Mouse (Mus musculus) central nervous system, embryonic 11.5 days (tissue): ENCODE measurements around the gene Pagr1b. TPM values are rescaled to one million over a fixed set of nuclear protein-coding genes. Genes with fewer than 3 reads are reported as not detected.

Experiments
- polyA plus RNA-seq: library from polyadenylated mRNA; depleted of rRNA; stranded (reverse); fragments of >200 nt; gene quantifications from 2 replicates; pipeline ENCODE4 v1.2.3, GENCODE M21; 2012; rRNA removed

The Pagr1b gene
- 0.20 and 0.56 TPM in 2 replicates for polyA plus RNA-seq

DNA sequence TGATC is at the start of gene Pagr1b:
Pagr1b (minus strand) TSS at position 4 of the 5 bp plus-strand sequence.

DNA sequence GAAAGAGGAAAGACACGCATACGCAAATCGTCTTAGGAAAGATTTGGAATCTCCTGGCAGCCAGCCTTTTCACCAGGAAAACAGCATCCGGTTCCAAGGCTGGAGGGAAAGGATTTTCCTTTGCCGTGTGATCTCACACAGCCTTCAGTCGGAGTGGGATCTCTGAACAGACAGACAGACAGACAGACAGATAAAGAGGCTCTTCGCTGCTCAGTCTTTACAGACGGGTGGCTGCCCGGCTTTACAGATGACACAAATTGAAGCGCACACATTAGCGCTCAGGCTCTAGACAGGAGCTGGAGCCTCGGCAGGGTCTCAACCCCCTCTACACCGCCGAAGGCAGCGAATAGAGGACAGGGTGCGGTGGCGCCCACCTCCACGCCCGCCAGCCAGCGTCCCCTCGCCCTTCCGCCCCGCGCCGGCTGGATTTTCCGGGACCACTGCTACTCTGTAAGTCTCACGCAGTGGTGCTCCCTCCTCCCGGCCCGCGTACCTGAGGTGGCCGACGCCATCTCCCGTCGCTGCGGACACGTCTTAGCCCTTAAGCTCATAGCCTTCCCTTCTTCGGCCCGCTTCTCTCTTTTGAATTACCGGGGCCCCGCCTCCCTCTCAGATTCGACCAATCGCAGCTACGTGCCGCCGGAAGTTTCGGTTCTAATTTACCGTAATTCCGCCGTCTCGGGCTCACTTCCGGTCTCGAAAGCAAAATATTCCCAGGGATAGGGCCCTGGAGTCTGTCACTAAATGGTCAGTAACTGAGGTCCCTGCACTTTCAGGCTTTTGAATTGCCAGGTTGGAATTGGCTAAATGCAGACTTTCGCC is 25.8 kb upstream of the Pagr1b start, which contains the start of gene Kif22:
Kif22 (minus strand) TSS at position 621 of the 822 bp plus-strand sequence.

DNA sequence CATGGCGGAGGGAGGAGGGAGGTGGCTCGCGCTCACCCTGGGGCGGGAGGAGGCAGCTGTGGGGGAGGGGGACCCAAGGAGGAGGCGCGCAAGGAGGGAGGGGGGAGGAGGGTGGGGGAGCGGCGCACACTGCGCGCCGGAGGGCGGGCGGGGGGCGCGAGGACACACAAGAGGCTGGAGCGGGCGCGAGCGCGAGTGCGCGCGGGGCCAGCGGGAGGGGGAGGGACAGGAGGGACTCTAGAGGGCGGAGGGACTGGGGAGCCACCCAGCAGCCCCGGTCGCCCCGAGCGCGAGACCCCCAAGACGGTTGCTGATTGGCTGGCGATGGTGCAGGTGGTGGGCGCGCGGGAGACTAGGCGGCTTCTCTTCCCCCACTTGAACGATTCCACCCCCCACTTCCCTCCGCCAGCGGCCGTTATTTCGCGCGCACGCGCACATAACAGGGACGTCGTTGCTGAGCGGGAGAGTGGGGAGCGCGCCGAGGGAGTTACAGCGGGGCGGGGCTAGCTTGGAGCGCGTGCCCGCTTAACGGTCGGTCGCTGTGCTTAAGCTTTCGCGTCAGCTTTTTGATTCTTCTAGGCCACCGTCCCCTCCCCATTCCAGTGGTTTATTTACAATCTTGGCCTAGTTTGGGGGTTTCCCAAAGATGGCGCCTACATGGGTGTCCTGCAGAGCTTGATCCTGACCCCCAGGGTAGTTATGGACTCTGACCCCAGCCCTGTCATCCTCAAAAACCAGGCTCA is 10.9 kb upstream of the Pagr1b start, which contains the start of gene Maz:
Maz (minus strand) TSS at position 54 of the 743 bp plus-strand sequence.

GRCm38 (mm10) chr7:127020901-127021562 is 4.7 kb upstream of the Pagr1b start, which contains the start of the genes Gm42742 and Prrt2:
TSS of gene Gm42742 (minus strand) at chr7:127021097.
TSS of gene Prrt2 (minus strand) at chr7:127021211.

DNA sequence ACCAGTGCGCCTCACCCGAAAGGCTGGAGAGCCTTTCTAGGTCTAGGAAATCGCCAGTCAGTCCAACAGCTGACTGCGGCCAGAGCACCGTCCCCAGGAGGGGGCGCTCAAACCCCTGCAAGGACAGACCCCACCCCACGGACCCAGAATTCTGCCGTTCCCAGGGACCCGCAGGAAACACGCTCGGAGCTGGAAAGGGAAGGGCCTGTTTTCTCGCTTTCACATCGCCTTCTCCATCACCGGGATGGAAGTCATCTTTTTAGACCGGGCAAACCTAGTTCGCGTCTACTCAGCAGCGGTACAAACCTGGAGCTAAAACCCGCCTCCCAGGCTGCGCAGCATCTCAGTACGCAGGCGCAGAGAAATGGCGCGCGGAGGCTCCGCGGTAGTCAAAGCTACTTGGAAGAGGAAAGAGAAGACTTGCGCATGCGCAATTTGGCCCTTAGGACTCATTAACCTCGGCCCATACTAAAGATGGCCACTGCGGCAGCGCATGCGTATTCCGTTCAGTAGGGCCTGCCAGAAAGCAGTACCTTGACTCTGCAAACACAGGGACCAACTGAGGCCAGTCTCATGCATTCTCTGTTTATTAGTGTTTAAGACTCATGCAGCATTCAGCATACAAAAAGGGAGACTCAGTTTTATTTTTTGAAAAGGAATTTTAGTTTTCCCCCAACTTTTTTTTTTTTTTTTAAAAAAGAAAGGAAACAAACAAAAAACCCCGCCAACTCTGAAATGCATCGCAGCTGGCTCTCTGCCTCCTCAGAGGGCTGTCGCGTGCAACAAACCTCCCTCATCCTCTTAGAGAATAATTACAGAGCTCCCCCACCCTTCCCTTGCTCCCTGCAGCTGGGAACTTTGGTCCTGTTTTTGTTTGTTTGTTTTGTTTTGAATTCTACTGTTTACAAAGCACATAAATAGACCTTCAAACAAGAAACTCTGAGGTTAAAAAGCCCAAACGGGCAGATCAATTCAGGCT is 976 bp upstream of the Pagr1b start, which contains the start of gene Pagr1a:
Pagr1a (minus strand) TSS at position 382 of the 979 bp plus-strand sequence.

DNA sequence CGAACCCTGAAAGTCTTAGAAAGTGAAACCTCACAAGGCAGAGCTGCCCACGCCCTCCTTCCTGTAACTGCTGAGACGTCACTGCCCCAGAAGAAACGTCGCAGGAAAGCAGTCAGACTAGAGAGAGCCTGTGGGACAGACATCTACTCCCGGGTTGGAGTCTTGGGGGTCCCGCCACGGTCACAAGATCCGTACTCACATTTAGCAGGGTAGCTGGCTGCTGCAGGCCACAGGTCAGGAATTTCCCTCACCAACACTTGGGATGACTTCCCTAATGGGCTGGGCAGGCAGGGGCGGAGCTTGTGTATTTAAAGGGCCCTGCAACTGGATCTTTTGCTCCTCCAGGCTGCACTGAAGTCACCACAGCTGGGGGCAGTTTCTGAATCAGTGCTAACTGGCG is 2.0 kb downstream of the Pagr1b start, which contains the start of gene Mvp:
Mvp (minus strand) TSS at position 302 of the 400 bp plus-strand sequence.

GRCm38 (mm10) chr7:126975950-126976866 is 40.1 kb downstream of the Pagr1b start, which contains the start of gene Cdiptos:
TSS of gene Cdiptos (minus strand) at chr7:126976098.

DNA sequence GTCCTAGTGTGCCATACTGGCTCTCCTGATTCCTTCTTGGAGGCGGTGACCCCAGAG is 40.6 kb downstream of the Pagr1b start, which contains the start of gene Cdipt:
Cdipt (plus strand) TSS at position 22 of the 57 bp plus-strand sequence.

Other genes with a start within 250 kb of the Pagr1b start
- gene Ypel3, start 239.5 kb downstream of the Pagr1b start, polyA plus RNA-seq = 80.9 and 93.6 TPM in 2 replicates
- gene Tbx6, start 235.0 kb downstream of the Pagr1b start, polyA plus RNA-seq = 1.1 and 1.5 TPM in 2 replicates
- gene Ppp4c, start 224.0 kb downstream of the Pagr1b start, polyA plus RNA-seq = 268 and 290 TPM in 2 replicates
- 23.7 and 32.0 TPM in 2 replicates for gene Fam57b, start 218.8 kb downstream of the Pagr1b start, polyA plus RNA-seq
- gene 4930451I11Rik, start 184.8 kb downstream of the Pagr1b start, polyA plus RNA-seq = not detected in 2 replicates
- gene Doc2a, start 169.1 kb downstream of the Pagr1b start, polyA plus RNA-seq = 4.1 and 5.6 TPM in 2 replicates
- gene Hirip3, start 154.5 kb downstream of the Pagr1b start, polyA plus RNA-seq = 186 and 304 TPM in 2 replicates
- gene Ino80e, start 154.1 kb downstream of the Pagr1b start, polyA plus RNA-seq = 63.3 and 64.6 TPM in 2 replicates
- 102 and 154 TPM in 2 replicates for gene Taok2, start 131.8 kb downstream of the Pagr1b start, polyA plus RNA-seq
- gene Tmem219, start 93.6 kb downstream of the Pagr1b start, polyA plus RNA-seq = 23.2 and 23.4 TPM in 2 replicates
- 26.0 and 28.2 TPM in 2 replicates for gene Kctd13, start 87.6 kb downstream of the Pagr1b start, polyA plus RNA-seq
- gene Asphd1, start 66.9 kb downstream of the Pagr1b start, polyA plus RNA-seq = 2.8 and 7.1 TPM in 2 replicates
- gene Sez6l2, start 65.9 kb downstream of the Pagr1b start, polyA plus RNA-seq = 14.5 and 15.0 TPM in 2 replicates
- 72.5 and 93.7 TPM in 2 replicates for gene Cdipt, start 40.6 kb downstream of the Pagr1b start, polyA plus RNA-seq
- 0.78 and 0.83 TPM in 2 replicates for gene Cdiptos, start 40.4 kb downstream of the Pagr1b start, polyA plus RNA-seq
- gene Mvp, start 1.9 kb downstream of the Pagr1b start, polyA plus RNA-seq = 4.1 and 6.1 TPM in 2 replicates
- gene Pagr1a, start 868 bp upstream of the Pagr1b start, polyA plus RNA-seq = 5.7 and 15.9 TPM in 2 replicates
- 97.7 and 244 TPM in 2 replicates for gene Gm42742, start 4.6 kb upstream of the Pagr1b start, polyA plus RNA-seq
- gene Prrt2, start 4.7 kb upstream of the Pagr1b start, polyA plus RNA-seq = 4.3 and 19.0 TPM in 2 replicates
- 298 and 328 TPM in 2 replicates for gene Maz, start 10.6 kb upstream of the Pagr1b start, polyA plus RNA-seq
- gene Kif22, start 26.0 kb upstream of the Pagr1b start, polyA plus RNA-seq = 99.9 and 158 TPM in 2 replicates
- gene Zg16, start 70.8 kb upstream of the Pagr1b start, polyA plus RNA-seq = 0.22 TPM in 1 of 2 replicates, not detected in the other
- 1.0 and 1.3 TPM in 2 replicates for gene AI467606, start 74.9 kb upstream of the Pagr1b start, polyA plus RNA-seq
- 4.3 and 7.2 TPM in 2 replicates for gene Qprt, start 105.7 kb upstream of the Pagr1b start, polyA plus RNA-seq
- gene Spn, start 121.3 kb upstream of the Pagr1b start, polyA plus RNA-seq = 0.93 and 1.4 TPM in 2 replicates
- 152 and 184 TPM in 2 replicates for gene Cd2bp2, start 179.6 kb upstream of the Pagr1b start, polyA plus RNA-seq
- 50.6 and 52.5 TPM in 2 replicates for gene Tbc1d10b, start 192.0 kb upstream of the Pagr1b start, polyA plus RNA-seq
- 12.1 and 97.1 TPM in 2 replicates for gene Mylpf, start 192.4 kb upstream of the Pagr1b start, polyA plus RNA-seq
- 33.8 and 38.9 TPM in 2 replicates for gene Zfp553, start 216.6 kb upstream of the Pagr1b start, polyA plus RNA-seq
- gene Sept1, start 216.6 kb upstream of the Pagr1b start, polyA plus RNA-seq = 35.5 and 61.6 TPM in 2 replicates
- gene Zfp771, start 227.8 kb upstream of the Pagr1b start, polyA plus RNA-seq = 66.0 and 76.1 TPM in 2 replicates
- gene Dctpp1, start 244.2 kb upstream of the Pagr1b start, polyA plus RNA-seq = 125 and 147 TPM in 2 replicates